Mouse (Mus musculus) limb, embryonic 15.5 days (tissue): Measurements from ENCODE around the gene Exosc7. TPM values are rescaled to one million over a fixed set of nuclear protein-coding genes. Genes with fewer than 3 reads are reported as not detected.

Experiments used
- ATAC-seq: fragments of 200-750 bp; cut with Nextera tagmentation; 2 replicates; pipeline ENCODE4 v1.8.0; 2017; ENCODE audit warnings: low read depth, moderate TSS enrichment; ENCODE audit not compliant: insufficient number of reproducible peaks, low FRiP score, low TSS enrichment
- H3K27ac ChIP-seq: fragments of 300-500 bp; sonication (generic); 2 replicates; pipeline ENCODE4 v1.5.1; 2015; ENCODE audit warnings: moderate library complexity, mild to moderate bottlenecking, inconsistent platforms
- H3K27me3 ChIP-seq: fragments of 300-500 bp; sonication (generic); 2 replicates; pipeline ENCODE4 v1.6.1; 2015; ENCODE audit warnings: inconsistent platforms
- H3K36me3 ChIP-seq: fragments of 300-500 bp; sonication (generic); 2 replicates; pipeline ENCODE4 v1.6.1; 2015; ENCODE audit warnings: inconsistent platforms
- H3K4me1 ChIP-seq: fragments of 300-500 bp; sonication (generic); 2 replicates; pipeline ENCODE4 v1.6.1; 2015; ENCODE audit warnings: inconsistent platforms
- H3K4me2 ChIP-seq: fragments of 300-500 bp; sonication (generic); 2 replicates; pipeline ENCODE4 v1.6.1; 2015; ENCODE audit warnings: mild to moderate bottlenecking, inconsistent platforms
- H3K4me3 ChIP-seq: fragments of 300-500 bp; sonication (generic); 2 replicates; pipeline ENCODE4 v1.5.1; 2015; ENCODE audit warnings: mild to moderate bottlenecking, inconsistent platforms
- H3K9ac ChIP-seq: fragments of 300-500 bp; sonication (generic); 2 replicates; pipeline ENCODE4 v1.6.1; 2015; ENCODE audit warnings: inconsistent platforms
- H3K9me3 ChIP-seq: fragments of 300-500 bp; sonication (generic); 2 replicates; pipeline ENCODE4 v1.6.1; 2016; ENCODE audit warnings: inconsistent platforms
- WGBS: fragments of 180-500 bp; shearing (Covaris S2); methylation state at CpG from one replicate; pipeline ENCODE4 v1.1.7; 2015; 5-methylcytosine and 5-hydroxymethylcytosine counted together
- polyA plus RNA-seq: library from polyadenylated mRNA; unstranded; fragments of >200 nt; fragmentation: Nextera tagmentation; extraction: Ambion mirVana; gene quantifications from 2 replicates; pipeline ENCODE4 v1.2.1, GENCODE M21; 2015

Gene Exosc7
- polyA plus RNA-seq, 1 experiment from 2014 or later, result 103 TPM

- peaks cover 13% of the 10 kb centered on the region; the same call in 1 of the 2 replicates for H3K36me3 ChIP-seq
- peaks cover 3% of the 10 kb centered on the region; the same call in 1 of the 2 replicates for H3K4me1 ChIP-seq
- WGBS, result 61% methylated on average over 5 of the region's 5 CpGs
- H3K9me3 ChIP-seq, result no peaks in the 10 kb centered on the region; the same call in 1 of the 2 replicates
- H3K4me2 ChIP-seq, result no peak overlapping the region
- no peak overlapping the region for H3K9ac ChIP-seq
- H3K4me3 ChIP-seq, result no peak overlapping the region
- H3K27me3 ChIP-seq, result no peaks in the 10 kb centered on the region
- 0 out of 2 replicates have a peak, but pooled peaks have one; percentile 48 for ATAC-seq
- peak overlapping the region; percentile 14 for H3K27ac ChIP-seq
Observed at GRCm38 (mm10) chr9:123148430-123148829, 35.4 kb downstream of the Exosc7 start.

DNA sequence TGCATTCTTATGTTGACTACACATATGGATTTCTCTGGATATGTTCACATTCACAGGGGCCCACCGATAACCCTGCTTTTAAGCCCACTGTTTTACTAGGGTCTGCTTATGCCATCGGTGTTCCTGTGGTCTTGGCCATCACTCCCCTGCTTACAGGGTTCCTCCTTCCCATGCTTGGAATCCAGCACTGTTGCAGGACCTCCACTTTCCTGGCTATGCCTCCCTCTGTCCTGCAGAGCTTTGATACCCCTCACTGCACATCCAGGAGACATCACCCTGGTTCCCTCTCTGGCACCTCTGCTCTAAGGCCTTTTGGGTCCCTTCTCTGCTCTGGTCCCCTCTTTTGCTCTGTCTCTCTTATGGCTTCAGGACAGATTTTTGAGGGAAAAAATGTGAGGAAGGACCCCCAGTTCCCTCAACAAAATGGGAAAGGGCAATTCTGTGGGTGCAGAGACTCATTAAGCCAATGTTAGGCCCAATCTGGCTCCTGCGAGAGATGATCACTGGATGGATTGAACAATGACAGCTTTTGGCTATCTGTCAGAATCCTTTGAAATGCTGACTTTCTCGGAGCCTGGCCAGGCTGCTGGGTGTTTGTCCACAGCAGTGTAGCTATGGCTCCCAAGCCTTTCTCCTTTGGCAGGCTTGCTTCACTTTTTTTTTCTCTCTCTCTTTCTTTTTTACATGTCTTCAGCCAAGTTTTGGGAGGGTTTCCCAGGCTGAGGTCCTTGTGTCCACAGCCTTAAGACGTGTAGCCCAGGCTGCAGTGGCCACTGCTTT, 37.4 kb downstream of the Exosc7 start, which contains the start of gene Clec3b:
TSS of gene Clec3b (plus strand) at position 706 of the 780 bp plus-strand sequence.
- Histone ChIP-seq H3K4me2 (no peak within 1 kb of the TSS), H3K9me3 (no peaks in the 10 kb centered on the region), H3K36me3 (peaks cover 3% of the 10 kb centered on the region; the same call in 1 of the 2 replicates), H3K9ac (0 out of 2 replicates have a peak within 1 kb of the TSS, but pooled peaks have one; percentile 7), H3K4me3 (no peak within 1 kb of the TSS), H3K4me1 (peaks cover 3% of the 10 kb centered on the region; the same call in 1 of the 2 replicates), H3K27ac (peak within 1 kb of the TSS; percentile 69), H3K27me3 (no peaks in the 10 kb centered on the region)
- ATAC-seq, result no peak
- 63% methylated on average over 5 of the region's 5 CpGs for WGBS

DNA sequence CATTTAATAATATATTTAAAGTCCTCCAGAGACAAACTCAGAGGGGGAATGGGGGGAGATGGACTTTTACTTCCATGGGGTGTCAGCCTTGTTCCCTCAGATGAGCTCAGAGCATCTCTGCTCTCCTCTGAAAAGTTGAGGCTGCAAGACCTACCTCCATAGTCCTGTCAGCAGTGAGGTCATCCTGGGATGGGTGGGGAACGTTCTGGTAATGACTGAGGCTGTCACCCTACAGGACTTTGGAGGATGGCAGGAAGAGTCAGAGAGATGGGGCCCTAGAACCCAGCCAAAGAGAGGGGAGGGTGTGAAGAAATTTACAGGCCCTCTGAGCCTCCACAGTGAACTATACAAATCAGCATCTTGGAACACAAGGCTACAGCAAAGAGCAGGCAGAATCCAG, 38.5 kb downstream of the Exosc7 start:
- H3K4me1 ChIP-seq, result peaks cover 3% of the 10 kb centered on the region; the same call in 1 of the 2 replicates
- H3K36me3 ChIP-seq, result no peaks in the 10 kb centered on the region
- ATAC-seq, result no peak
- no peaks in the 10 kb centered on the region for H3K9me3 ChIP-seq
- no peak overlapping the region for H3K4me2 ChIP-seq
- H3K9ac ChIP-seq, result no peak overlapping the region
- H3K27ac ChIP-seq, result peak overlapping the region; percentile 17; the same call in 1 of the 2 replicates
- 28% methylated on average over 1 of the region's 1 CpGs for WGBS
- H3K4me3 ChIP-seq, result no peak overlapping the region
- H3K27me3 ChIP-seq, result no peaks in the 10 kb centered on the region

DNA sequence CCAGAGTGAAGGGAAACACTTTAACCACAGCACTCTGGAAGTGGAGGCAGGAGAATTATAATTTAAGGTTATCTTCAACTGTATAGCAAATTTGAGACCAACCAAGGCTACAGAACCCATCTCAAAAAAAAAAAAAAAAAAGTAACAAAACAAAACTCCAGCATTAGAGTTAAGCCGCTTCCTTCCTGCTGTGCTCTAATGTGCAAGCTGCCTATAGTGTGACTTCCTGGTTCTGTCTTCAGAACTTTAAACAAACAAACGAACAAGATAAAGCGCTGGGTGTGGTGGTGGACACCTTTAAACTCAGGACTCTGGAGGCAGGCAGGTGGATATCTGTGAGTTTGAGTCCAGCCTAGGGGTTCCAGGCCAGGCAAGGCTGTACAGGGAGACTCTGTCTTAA, 39.0 kb downstream of the Exosc7 start:
- Histone ChIP-seq H3K27me3 (no peaks in the 10 kb centered on the region), H3K4me2 (no peak overlapping the region), H3K27ac (no peak overlapping the region), H3K9ac (no peak overlapping the region), H3K4me1 (peaks cover 3% of the 10 kb centered on the region; the same call in 1 of the 2 replicates), H3K9me3 (no peaks in the 10 kb centered on the region), H3K4me3 (no peak overlapping the region), H3K36me3 (no peaks in the 10 kb centered on the region)
- no peak for ATAC-seq
- WGBS, result 71% methylated on average over 3 of the region's 3 CpGs

- 92% methylated on average over 2 of the region's 2 CpGs for WGBS
- no peak for ATAC-seq
- H3K36me3 ChIP-seq, result no peaks in the 10 kb centered on the region
Observed at GRCm38 (mm10) chr9:123153121-123153520, 40.1 kb downstream of the Exosc7 start.

GRCm38 (mm10) chr9:123156910-123157361, 43.9 kb downstream of the Exosc7 start:
- 0 out of 2 replicates have a peak, but pooled peaks have one; percentile 38 for ATAC-seq
- no peak overlapping the region for H3K9ac ChIP-seq
- no peaks in the 10 kb centered on the region for H3K4me1 ChIP-seq
- no peaks in the 10 kb centered on the region for H3K9me3 ChIP-seq
- H3K36me3 ChIP-seq, result no peaks in the 10 kb centered on the region
- no peak overlapping the region for H3K27ac ChIP-seq
- H3K27me3 ChIP-seq, result no peaks in the 10 kb centered on the region
- WGBS, result 25% methylated on average over 30 of the region's 30 CpGs
- H3K4me3 ChIP-seq, result peak overlapping the region; percentile 31
- H3K4me2 ChIP-seq, result peak overlapping the region; percentile 45

More at GRCm38 (mm10) chr9:123153121-123153520, 40.1 kb downstream of the Exosc7 start:
- Histone ChIP-seq H3K4me3 (no peak overlapping the region), H3K27me3 (no peaks in the 10 kb centered on the region), H3K9me3 (no peaks in the 10 kb centered on the region), H3K9ac (no peak overlapping the region), H3K4me1 (peaks cover 3% of the 10 kb centered on the region; the same call in 1 of the 2 replicates), H3K27ac (no peak overlapping the region), H3K4me2 (no peak overlapping the region)

GRCm38 (mm10) chr9:123157699-123158098, 44.7 kb downstream of the Exosc7 start:
- H3K27ac ChIP-seq, result no peak overlapping the region
- H3K36me3 ChIP-seq, result no peaks in the 10 kb centered on the region
- no peak overlapping the region for H3K4me2 ChIP-seq
- no peak overlapping the region for H3K4me3 ChIP-seq
- no peaks in the 10 kb centered on the region for H3K9me3 ChIP-seq
- no peaks in the 10 kb centered on the region for H3K4me1 ChIP-seq
- no peak overlapping the region for H3K9ac ChIP-seq
- no peak for ATAC-seq
- no peaks in the 10 kb centered on the region for H3K27me3 ChIP-seq

GRCm38 (mm10) chr9:123158125-123158836, 45.3 kb downstream of the Exosc7 start:
- no peak for ATAC-seq
- Histone ChIP-seq H3K9ac (no peak overlapping the region), H3K4me1 (no peaks in the 10 kb centered on the region), H3K27me3 (no peaks in the 10 kb centered on the region), H3K4me3 (no peak overlapping the region), H3K27ac (no peak overlapping the region), H3K36me3 (no peaks in the 10 kb centered on the region), H3K9me3 (no peaks in the 10 kb centered on the region), H3K4me2 (no peak overlapping the region)
- WGBS, result 55% methylated on average over 8 of the region's 8 CpGs

- Histone ChIP-seq H3K36me3 (no peaks in the 10 kb centered on the region), H3K4me2 (no peak overlapping the region), H3K27me3 (no peaks in the 10 kb centered on the region), H3K27ac (no peak overlapping the region), H3K9ac (no peak overlapping the region), H3K9me3 (no peaks in the 10 kb centered on the region), H3K4me3 (no peak overlapping the region), H3K4me1 (no peaks in the 10 kb centered on the region)
- WGBS, result 62% methylated on average over 7 of the region's 7 CpGs
- no peak for ATAC-seq
Observed at GRCm38 (mm10) chr9:123159330-123159729, 46.3 kb downstream of the Exosc7 start.

- Histone ChIP-seq H3K9me3 (no peaks in the 10 kb centered on the region), H3K4me2 (no peak overlapping the region), H3K36me3 (no peaks in the 10 kb centered on the region), H3K27ac (no peak overlapping the region), H3K4me1 (no peaks in the 10 kb centered on the region; the same call in 1 of the 2 replicates), H3K27me3 (no peaks in the 10 kb centered on the region), H3K4me3 (no peak overlapping the region), H3K9ac (no peak overlapping the region)
- WGBS, result 66% methylated on average over 2 of the region's 2 CpGs
- ATAC-seq, result no peak
Observed at GRCm38 (mm10) chr9:123161792-123162191, 48.8 kb downstream of the Exosc7 start.

DNA sequence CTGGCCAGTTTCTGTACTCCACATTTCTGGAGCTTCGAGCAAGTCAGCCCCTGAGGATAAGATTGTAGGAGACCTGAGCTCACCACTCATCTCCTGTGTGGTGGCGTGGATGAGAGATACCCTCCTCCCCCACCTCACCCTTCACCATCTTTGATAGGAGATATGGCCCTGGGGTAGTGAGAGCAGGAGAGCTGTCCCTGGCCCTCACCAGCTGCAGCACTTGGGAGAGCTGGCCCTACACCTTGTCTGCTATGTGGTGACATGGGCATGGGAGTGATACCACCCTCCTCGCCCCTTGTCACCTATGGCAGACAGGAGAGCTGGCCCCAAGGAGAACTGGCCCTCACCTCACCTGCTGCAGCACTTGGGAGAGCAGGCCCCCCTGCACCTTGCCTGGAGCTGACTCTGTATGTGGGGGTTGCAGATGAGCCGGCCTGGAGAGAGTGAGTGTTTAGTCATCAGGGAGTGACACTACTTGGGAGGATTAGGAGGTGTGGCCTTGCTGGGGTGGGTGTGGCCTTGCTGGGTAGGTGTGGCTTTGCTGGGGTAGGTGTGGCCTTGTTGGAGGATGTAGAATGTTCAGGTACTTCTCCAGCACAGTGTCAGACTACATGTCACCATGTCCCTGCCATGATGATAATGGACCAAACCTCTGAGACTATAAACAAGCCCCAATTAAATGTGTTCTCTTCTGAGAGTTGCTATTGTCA, 50.1 kb downstream of the Exosc7 start:
- H3K4me3 ChIP-seq, result no peak overlapping the region
- no peak overlapping the region for H3K27ac ChIP-seq
- H3K27me3 ChIP-seq, result no peaks in the 10 kb centered on the region
- WGBS, result 81% methylated on average over 4 of the region's 4 CpGs
- no peak overlapping the region for H3K9ac ChIP-seq
- H3K4me1 ChIP-seq, result no peaks in the 10 kb centered on the region; the same call in 1 of the 2 replicates
- no peaks in the 10 kb centered on the region for H3K9me3 ChIP-seq
- peak; percentile 31; the same call in 1 of the 2 replicates for ATAC-seq
- H3K36me3 ChIP-seq, result no peaks in the 10 kb centered on the region
- no peak overlapping the region for H3K4me2 ChIP-seq
